Mouse (Mus musculus): Measurements from ENCODE around the gene Gm20517. TPM values are rescaled to one million over a fixed set of nuclear protein-coding genes. Genes with fewer than 3 reads are reported as not detected.

Gm20517 gene
- total and polyA plus RNA-seq, 3 experiments = 1.9 to 2.9 TPM; not detected in 1

GRCm38 (mm10) chr17:47610849-47611660, at the start of gene Gm20517, which contains the start of the genes Bysl and Med20 (continued):
- TF ChIP-seq MAFK (IDR thresholded peaks at IDR 0.05; ENCODE audit: borderline replicate concordance, low read depth, low read length) (no peak), MEF2A (IDR thresholded peaks at IDR 0.05; ENCODE audit: extremely low read depth, insufficient replicate concordance, low read depth, low read length, poor library complexity, severe bottlenecking) (no peak), ZMIZ1 (IDR thresholded peaks at IDR 0.05; ENCODE audit: low read depth, low read length) (no peak), KAT2A (conservative IDR thresholded peaks at IDR 0.05; ENCODE audit: low read depth, low read length) (peak; percentile 75; the same call in 1 of the 2 replicates)

GRCm38 (mm10) chr17:47562875-47563274, 48.5 kb upstream of the Gm20517 start:
- Histone ChIP-seq H3K4me3 (ENCODE audit: control insufficient read depth in 1 of 2, insufficient read depth in 1 of 2, low read depth in 2 of 2, low read length in 2 of 2) (no peak overlapping the region), H3K9ac (ENCODE audit: control insufficient read depth, low read depth, low read length, poor library complexity, severe bottlenecking) (no peak overlapping the region), H3K9me3 (replicated peaks; ENCODE audit: insufficient read depth, low read length) (no peaks in the 10 kb centered on the region), H3K27ac (ENCODE audit: control insufficient read depth, low read depth, low read length) (no peak overlapping the region), H3K36me3 (ENCODE audit: control insufficient read depth in 1 of 2, insufficient read depth in 2 of 2, low read length in 2 of 2) (peaks cover 0 to 8% of the 10 kb centered on the region in 2 experiments; a peak in 2 of 4 replicates), H3K79me2 (ENCODE audit: control insufficient read depth, insufficient read depth, low read length, poor library complexity) (no peaks in the 10 kb centered on the region), H3K4me1 (ENCODE audit: control insufficient read depth in 1 of 2, insufficient read depth in 2 of 2, low read length in 2 of 2) (peaks cover 8 to 12% of the 10 kb centered on the region in 2 experiments), H3K27me3 (ENCODE audit: control insufficient read depth in 1 of 2, insufficient read depth in 2 of 2, low read length in 2 of 2) (no peaks in the 10 kb centered on the region)
- DNase-seq (ENCODE audit: low read depth, low spot score) = no peak
- TF ChIP-seq ETS1 (IDR thresholded peaks at IDR 0.05; ENCODE audit: low read depth, low read length) = no peak
- TF ChIP-seq UBTF (IDR thresholded peaks at IDR 0.05; ENCODE audit: borderline replicate concordance, insufficient read depth, low read depth, low read length) = no peak

- Histone ChIP-seq H3K4me3 (ENCODE audit: control insufficient read depth in 1 of 2, insufficient read depth in 1 of 2, low read depth in 2 of 2, low read length in 2 of 2) (no peak overlapping the region), H3K9ac (ENCODE audit: control insufficient read depth, low read depth, low read length, poor library complexity, severe bottlenecking) (no peak overlapping the region), H3K79me2 (ENCODE audit: control insufficient read depth, insufficient read depth, low read length, poor library complexity) (no peaks in the 10 kb centered on the region), H3K9me3 (replicated peaks; ENCODE audit: insufficient read depth, low read length) (no peaks in the 10 kb centered on the region), H3K4me1 (ENCODE audit: control insufficient read depth in 1 of 2, insufficient read depth in 2 of 2, low read length in 2 of 2) (peaks cover 15 to 20% of the 10 kb centered on the region in 2 experiments), H3K36me3 (ENCODE audit: control insufficient read depth in 1 of 2, insufficient read depth in 2 of 2, low read length in 2 of 2) (peaks cover 0 to 17% of the 10 kb centered on the region in 2 experiments; a peak in 2 of 4 replicates), H3K27ac (ENCODE audit: control insufficient read depth, low read depth, low read length) (0 out of 2 replicates have a peak overlapping the region, but pooled peaks have one; percentile 8), H3K27me3 (ENCODE audit: control insufficient read depth in 1 of 2, insufficient read depth in 2 of 2, low read length in 2 of 2) (no peaks in the 10 kb centered on the region)
- peak; percentile 62 for DNase-seq (ENCODE audit: low read depth, low spot score)
- no peak for TF ChIP-seq NRF1 (IDR thresholded peaks at IDR 0.05; ENCODE audit: insufficient read depth, low read depth, low read length, poor library complexity, severe bottlenecking)
- TF ChIP-seq NELFE (IDR thresholded peaks at IDR 0.05; ENCODE audit: low read depth, low read length) = no peak
- TF ChIP-seq BHLHE40 (IDR thresholded peaks at IDR 0.05; ENCODE audit: borderline replicate concordance, low read depth, low read length) = no peak
- TF ChIP-seq TBP (IDR thresholded peaks at IDR 0.05; ENCODE audit: low read depth, low read length) = no peak
- TF ChIP-seq MYC (IDR thresholded peaks at IDR 0.05; ENCODE audit: low read depth, low read length) = no peak
- no peak for TF ChIP-seq ZNF384 (IDR thresholded peaks at IDR 0.05; ENCODE audit: low read depth, low read length)
- TF ChIP-seq MYB (IDR thresholded peaks at IDR 0.05; ENCODE audit: low read depth, low read length) = no peak
- TF ChIP-seq MAFK (IDR thresholded peaks at IDR 0.05; ENCODE audit: borderline replicate concordance, low read depth, low read length) = no peak
- no peak for TF ChIP-seq ELF1 (IDR thresholded peaks at IDR 0.05; ENCODE audit: low read depth, low read length)
- TF ChIP-seq GATA1 (IDR thresholded peaks at IDR 0.05; ENCODE audit: low read depth, low read length) = peak; percentile 78
- TF ChIP-seq E2F4 (IDR thresholded peaks at IDR 0.05; ENCODE audit: borderline replicate concordance, low read depth, low read length) = no peak
- TF ChIP-seq POLR2AphosphoS2 (IDR thresholded peaks at IDR 0.05; ENCODE audit: low read length) = no peak
- TF ChIP-seq USF2 (IDR thresholded peaks at IDR 0.05; ENCODE audit: borderline replicate concordance in 1 of 2, insufficient read depth in 1 of 2, low read depth in 1 of 2, low read length in 2 of 2) = no peak
- TF ChIP-seq SIN3A (IDR thresholded peaks at IDR 0.05; ENCODE audit: low read length) = 0 out of 2 replicates have a peak, but pooled peaks have one; percentile 28
- TF ChIP-seq ZC3H11A (IDR thresholded peaks at IDR 0.05; ENCODE audit: low read depth, low read length) = no peak
- TF ChIP-seq ETS1 (IDR thresholded peaks at IDR 0.05; ENCODE audit: low read depth, low read length) = peak; percentile 34; the same call in 1 of the 2 replicates
- no peak for TF ChIP-seq KAT2A (conservative IDR thresholded peaks at IDR 0.05; ENCODE audit: low read depth, low read length)
- no peak for TF ChIP-seq CHD2 (IDR thresholded peaks at IDR 0.05; ENCODE audit: low read length)
- no peak for TF ChIP-seq POLR2AphosphoS5 (IDR thresholded peaks at IDR 0.05; ENCODE audit: borderline replicate concordance, low read depth, low read length)
- no peak for TF ChIP-seq CHD1 (IDR thresholded peaks at IDR 0.05; ENCODE audit: low read depth, low read length)
- no peak for TF ChIP-seq ZKSCAN1 (IDR thresholded peaks at IDR 0.05; ENCODE audit: low read depth, low read length)
- TF ChIP-seq USF1 (IDR thresholded peaks at IDR 0.05; ENCODE audit: low read depth, low read length) = no peak
- peak; percentile 74 for TF ChIP-seq TCF12 (IDR thresholded peaks at IDR 0.05; ENCODE audit: low read depth, low read length)
Measured at GRCm38 (mm10) chr17:47564612-47565011, 46.8 kb upstream of the Gm20517 start.
